Mouse (Mus musculus): ENCODE results near the gene Gpr132. TPM values are rescaled to one million over a fixed set of nuclear protein-coding genes. Genes with fewer than 3 reads are reported as not detected.

Gene Gpr132
- total and polyA plus RNA-seq, 2 experiments, result 0.09 to 0.60 TPM

GRCm38 (mm10) chr12:112898960-112899359 is 30.9 kb upstream of the Gpr132 start:
- no peaks in the 10 kb centered on the region; the same call in 1 of the 2 replicates for H3K4me1 ChIP-seq (ENCODE audit: control insufficient read depth, insufficient read depth, low read length)
- H3K4me3 ChIP-seq (ENCODE audit: insufficient read depth, low read depth, low read length), result no peak overlapping the region
- H3K36me3 ChIP-seq (ENCODE audit: control insufficient read depth, insufficient read depth, low read length), result no peaks in the 10 kb centered on the region
- DNase-seq (ENCODE audit: extremely low read depth, low read depth, low spot score), result no peak
- H3K27me3 ChIP-seq (ENCODE audit: control insufficient read depth, insufficient read depth, low read length), result no peaks in the 10 kb centered on the region
- WGBS, result 69% methylated on average over 4 of the region's 4 CpGs
- H3K79me2 ChIP-seq (ENCODE audit: control insufficient read depth, insufficient read depth, low read length), result no peaks in the 10 kb centered on the region
- H3K9ac ChIP-seq (ENCODE audit: low read depth, low read length), result no peak overlapping the region
- no peak for TF ChIP-seq POLR2A (IDR thresholded peaks at IDR 0.05; ENCODE audit: extremely low read depth, insufficient read depth, low read length)
- no peak for TF ChIP-seq CTCF (IDR thresholded peaks at IDR 0.05; ENCODE audit: low read depth, low read length)
- H3K27ac ChIP-seq (replicated peaks; ENCODE audit: insufficient read depth, low read depth, low read length), result no peak overlapping the region

GRCm38 (mm10) chr12:112898351-112898750 is 30.3 kb upstream of the Gpr132 start:
- Histone ChIP-seq H3K27me3 (ENCODE audit: control insufficient read depth, insufficient read depth, low read length) (no peaks in the 10 kb centered on the region), H3K36me3 (ENCODE audit: control insufficient read depth, insufficient read depth, low read length) (no peaks in the 10 kb centered on the region), H3K4me3 (ENCODE audit: insufficient read depth, low read depth, low read length) (no peak overlapping the region), H3K79me2 (ENCODE audit: control insufficient read depth, insufficient read depth, low read length) (no peaks in the 10 kb centered on the region), H3K27ac (replicated peaks; ENCODE audit: insufficient read depth, low read depth, low read length) (no peak overlapping the region), H3K9ac (ENCODE audit: low read depth, low read length) (no peak overlapping the region), H3K4me1 (ENCODE audit: control insufficient read depth, insufficient read depth, low read length) (no peaks in the 10 kb centered on the region; the same call in 1 of the 2 replicates)
- DNase-seq (ENCODE audit: extremely low read depth, low read depth, low spot score), result no peak
- WGBS, result 79% methylated on average over 12 of the region's 12 CpGs
- TF ChIP-seq CTCF (IDR thresholded peaks at IDR 0.05; ENCODE audit: low read depth, low read length) (no peak), POLR2A (IDR thresholded peaks at IDR 0.05; ENCODE audit: extremely low read depth, insufficient read depth, low read length) (no peak)

- peak; percentile 14 for DNase-seq (ENCODE audit: extremely low read depth, low read depth, low spot score)
- WGBS, result 48% methylated on average over 16 of the region's 16 CpGs
- TF ChIP-seq POLR2A (IDR thresholded peaks at IDR 0.05; ENCODE audit: extremely low read depth, insufficient read depth, low read length) (no peak), CTCF (IDR thresholded peaks at IDR 0.05; ENCODE audit: low read depth, low read length) (no peak)
Observed at GRCm38 (mm10) chr12:112897522-112898212, 29.6 kb upstream of the Gpr132 start.

GRCm38 (mm10) chr12:112894969-112895368 is 26.9 kb upstream of the Gpr132 start:
- 42% methylated on average over 4 of the region's 4 CpGs for WGBS
- DNase-seq (ENCODE audit: extremely low read depth, low read depth, low spot score), result peak; percentile 18
- TF ChIP-seq CTCF (IDR thresholded peaks at IDR 0.05; ENCODE audit: low read depth, low read length) (no peak), POLR2A (IDR thresholded peaks at IDR 0.05; ENCODE audit: extremely low read depth, insufficient read depth, low read length) (no peak)
- no peaks in the 10 kb centered on the region for H3K79me2 ChIP-seq (ENCODE audit: control insufficient read depth, insufficient read depth, low read length)
- no peaks in the 10 kb centered on the region for H3K27me3 ChIP-seq (ENCODE audit: control insufficient read depth, insufficient read depth, low read length)
- H3K36me3 ChIP-seq (ENCODE audit: control insufficient read depth, insufficient read depth, low read length), result no peaks in the 10 kb centered on the region
- H3K27ac ChIP-seq (replicated peaks; ENCODE audit: insufficient read depth, low read depth, low read length), result no peak overlapping the region
- H3K9ac ChIP-seq (ENCODE audit: low read depth, low read length), result no peak overlapping the region
- H3K4me1 ChIP-seq (ENCODE audit: control insufficient read depth, insufficient read depth, low read length), result no peaks in the 10 kb centered on the region; the same call in 1 of the 2 replicates
- H3K4me3 ChIP-seq (ENCODE audit: insufficient read depth, low read depth, low read length), result no peak overlapping the region

More at GRCm38 (mm10) chr12:112897522-112898212, 29.6 kb upstream of the Gpr132 start:
- no peaks in the 10 kb centered on the region; the same call in 1 of the 2 replicates for H3K4me1 ChIP-seq (ENCODE audit: control insufficient read depth, insufficient read depth, low read length)
- no peaks in the 10 kb centered on the region for H3K27me3 ChIP-seq (ENCODE audit: control insufficient read depth, insufficient read depth, low read length)
- no peak overlapping the region for H3K9ac ChIP-seq (ENCODE audit: low read depth, low read length)
- no peaks in the 10 kb centered on the region for H3K36me3 ChIP-seq (ENCODE audit: control insufficient read depth, insufficient read depth, low read length)
- H3K27ac ChIP-seq (replicated peaks; ENCODE audit: insufficient read depth, low read depth, low read length), result no peak overlapping the region
- H3K79me2 ChIP-seq (ENCODE audit: control insufficient read depth, insufficient read depth, low read length), result no peaks in the 10 kb centered on the region
- H3K4me3 ChIP-seq (ENCODE audit: insufficient read depth, low read depth, low read length), result no peak overlapping the region

GRCm38 (mm10) chr12:112894303-112894884 is 26.4 kb upstream of the Gpr132 start:
- H3K4me3 ChIP-seq (ENCODE audit: insufficient read depth, low read depth, low read length), result no peak overlapping the region
- no peak overlapping the region for H3K27ac ChIP-seq (replicated peaks; ENCODE audit: insufficient read depth, low read depth, low read length)
- no peaks in the 10 kb centered on the region for H3K79me2 ChIP-seq (ENCODE audit: control insufficient read depth, insufficient read depth, low read length)
- TF ChIP-seq CTCF (IDR thresholded peaks at IDR 0.05; ENCODE audit: low read depth, low read length) (no peak), POLR2A (IDR thresholded peaks at IDR 0.05; ENCODE audit: extremely low read depth, insufficient read depth, low read length) (no peak)
- DNase-seq (ENCODE audit: extremely low read depth, low read depth, low spot score), result no peak
- no peaks in the 10 kb centered on the region; the same call in 1 of the 2 replicates for H3K4me1 ChIP-seq (ENCODE audit: control insufficient read depth, insufficient read depth, low read length)
- WGBS, result 61% methylated on average over 11 of the region's 11 CpGs
- no peaks in the 10 kb centered on the region for H3K27me3 ChIP-seq (ENCODE audit: control insufficient read depth, insufficient read depth, low read length)
- no peak overlapping the region for H3K9ac ChIP-seq (ENCODE audit: low read depth, low read length)
- no peaks in the 10 kb centered on the region for H3K36me3 ChIP-seq (ENCODE audit: control insufficient read depth, insufficient read depth, low read length)

GRCm38 (mm10) chr12:112885465-112885864 is 17.4 kb upstream of the Gpr132 start:
- no peak for TF ChIP-seq POLR2A (IDR thresholded peaks at IDR 0.05; ENCODE audit: extremely low read depth, insufficient read depth, low read length)
- 58% methylated on average over 7 of the region's 7 CpGs for WGBS
- Histone ChIP-seq H3K27me3 (ENCODE audit: control insufficient read depth, insufficient read depth, low read length) (no peaks in the 10 kb centered on the region), H3K36me3 (ENCODE audit: control insufficient read depth, insufficient read depth, low read length) (no peaks in the 10 kb centered on the region), H3K27ac (replicated peaks; ENCODE audit: insufficient read depth, low read depth, low read length) (no peak overlapping the region), H3K79me2 (ENCODE audit: control insufficient read depth, insufficient read depth, low read length) (no peaks in the 10 kb centered on the region), H3K4me3 (ENCODE audit: insufficient read depth, low read depth, low read length) (no peak overlapping the region), H3K9ac (ENCODE audit: low read depth, low read length) (no peak overlapping the region), H3K4me1 (ENCODE audit: control insufficient read depth, insufficient read depth, low read length) (no peaks in the 10 kb centered on the region)
- DNase-seq (ENCODE audit: extremely low read depth, low read depth, low spot score), result no peak
